Mouse (Mus musculus) olfactory bulb, adult 2 months (tissue): ENCODE measurements around the gene Chn1.

Experiments used
- CTCF ChIP-seq: fragments of 200-500 bp; IDR thresholded peaks from 2 replicates; pipeline ENCODE4 v1.5.1; 2012; ENCODE audit warnings: low read depth, mild to moderate bottlenecking, low read length, moderate library complexity; ENCODE audit not compliant: insufficient read depth
- POLR2A ChIP-seq: fragments of 200-500 bp; IDR thresholded peaks from 2 replicates; pipeline ENCODE4 v1.6.1; 2012; ENCODE audit warnings: mild to moderate bottlenecking, low read depth, low read length, moderate library complexity; ENCODE audit not compliant: insufficient read depth

DNA sequence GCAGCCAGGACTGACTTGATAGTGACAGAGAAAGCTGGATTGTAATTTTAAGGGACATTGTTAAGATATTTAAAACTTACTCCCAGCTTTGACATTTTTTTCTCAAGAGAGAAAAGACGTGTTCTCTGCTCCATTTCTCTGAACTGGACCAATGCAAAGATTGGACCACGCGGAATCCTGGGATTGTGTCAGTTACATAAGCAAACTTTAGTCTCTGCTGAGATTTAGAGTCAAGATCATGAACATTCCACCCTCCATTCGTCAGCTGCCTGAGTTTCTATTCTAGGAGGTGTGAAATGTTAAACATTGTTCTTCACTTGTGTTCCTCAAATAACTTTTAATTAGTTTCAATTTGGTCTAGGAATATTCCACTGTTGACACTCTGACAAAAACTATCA lies 188.0 kb downstream of the Chn1 start:
- TF ChIP-seq POLR2A (no peak), CTCF (no peak)
